Mouse (Mus musculus): ENCODE measurements around the gene Atp6ap1l. TPM values are rescaled to one million over a fixed set of nuclear protein-coding genes. Genes with fewer than 3 reads are reported as not detected.
A peak's percentile ranks its signal among the peaks of the same experiment; 100 is the strongest.

Atp6ap1l gene
- polyA plus RNA-seq, 1 experiment from 2014 or later, result 0.79 TPM

- Histone ChIP-seq H3K4me1 (peaks cover 5% of the 10 kb centered on the region), H3K27me3 (replicated peaks) (no peaks in the 10 kb centered on the region), H3K36me3 (no peaks in the 10 kb centered on the region), H3K4me2 (no peak overlapping the region), H3K27ac (replicated peaks) (no peak overlapping the region), H3K4me3 (replicated peaks) (no peak overlapping the region), H3K9ac (replicated peaks) (no peak overlapping the region), H3K9me3 (replicated peaks) (no peaks in the 10 kb centered on the region)
- WGBS, result 90% methylated on average over 1 of the region's 1 CpGs
- no peak for ATAC-seq (ENCODE audit: low FRiP score)
Observed at GRCm38 (mm10) chr13:90881727-90882429, 23.3 kb downstream of the Atp6ap1l start.

- no peak overlapping the region for H3K27ac ChIP-seq (replicated peaks)
- ATAC-seq (ENCODE audit: low FRiP score), result no peak
- WGBS, result 53% methylated on average over 4 of the region's 4 CpGs
Observed at GRCm38 (mm10) chr13:90871579-90871978, 33.6 kb downstream of the Atp6ap1l start.

GRCm38 (mm10) chr13:90869157-90869556 lies 36.0 kb downstream of the Atp6ap1l start:
- 39% methylated on average over 4 of the region's 4 CpGs for WGBS
- no peak for ATAC-seq (ENCODE audit: low FRiP score)

More at GRCm38 (mm10) chr13:90871579-90871978, 33.6 kb downstream of the Atp6ap1l start:
- Histone ChIP-seq H3K4me1 (no peaks in the 10 kb centered on the region), H3K36me3 (no peaks in the 10 kb centered on the region), H3K9me3 (replicated peaks) (no peaks in the 10 kb centered on the region), H3K4me3 (replicated peaks) (no peak overlapping the region), H3K4me2 (no peak overlapping the region), H3K9ac (replicated peaks) (no peak overlapping the region), H3K27me3 (replicated peaks) (no peaks in the 10 kb centered on the region)

GRCm38 (mm10) chr13:90862138-90862537 lies 43.0 kb downstream of the Atp6ap1l start:
- Histone ChIP-seq H3K27me3 (replicated peaks) (no peaks in the 10 kb centered on the region), H3K4me3 (replicated peaks) (no peak overlapping the region), H3K9ac (replicated peaks) (no peak overlapping the region), H3K36me3 (no peaks in the 10 kb centered on the region), H3K27ac (replicated peaks) (no peak overlapping the region), H3K9me3 (replicated peaks) (no peaks in the 10 kb centered on the region), H3K4me2 (no peak overlapping the region), H3K4me1 (no peaks in the 10 kb centered on the region)
- no peak for ATAC-seq (ENCODE audit: low FRiP score)
- WGBS, result 96% methylated on average over 3 of the region's 3 CpGs

More at GRCm38 (mm10) chr13:90869157-90869556, 36.0 kb downstream of the Atp6ap1l start:
- Histone ChIP-seq H3K9ac (replicated peaks) (no peak overlapping the region), H3K27me3 (replicated peaks) (no peaks in the 10 kb centered on the region), H3K4me3 (replicated peaks) (no peak overlapping the region), H3K9me3 (replicated peaks) (no peaks in the 10 kb centered on the region), H3K4me2 (no peak overlapping the region), H3K4me1 (no peaks in the 10 kb centered on the region), H3K36me3 (no peaks in the 10 kb centered on the region), H3K27ac (replicated peaks) (no peak overlapping the region)

GRCm38 (mm10) chr13:90860888-90861431 lies 44.2 kb downstream of the Atp6ap1l start:
- no peak for ATAC-seq (ENCODE audit: low FRiP score)
- Histone ChIP-seq H3K36me3 (no peaks in the 10 kb centered on the region), H3K4me2 (no peak overlapping the region), H3K27ac (replicated peaks) (no peak overlapping the region), H3K9ac (replicated peaks) (no peak overlapping the region), H3K27me3 (replicated peaks) (no peaks in the 10 kb centered on the region), H3K9me3 (replicated peaks) (no peaks in the 10 kb centered on the region), H3K4me1 (no peaks in the 10 kb centered on the region), H3K4me3 (replicated peaks) (no peak overlapping the region)
- 68% methylated on average over 2 of the region's 2 CpGs for WGBS

GRCm38 (mm10) chr13:90852727-90853630 lies 52.2 kb downstream of the Atp6ap1l start:
- no peaks in the 10 kb centered on the region for H3K4me1 ChIP-seq
- no peak overlapping the region for H3K4me2 ChIP-seq
- H3K9me3 ChIP-seq (replicated peaks), result no peaks in the 10 kb centered on the region
- H3K27me3 ChIP-seq (replicated peaks), result no peaks in the 10 kb centered on the region
- H3K4me3 ChIP-seq (replicated peaks), result no peak overlapping the region
- no peak overlapping the region for H3K9ac ChIP-seq (replicated peaks)
- H3K27ac ChIP-seq (replicated peaks), result no peak overlapping the region
- no peaks in the 10 kb centered on the region for H3K36me3 ChIP-seq
- WGBS, result 79% methylated on average over 5 of the region's 5 CpGs
- no peak for ATAC-seq (ENCODE audit: low FRiP score)

- H3K9me3 ChIP-seq (replicated peaks), result no peaks in the 10 kb centered on the region
- no peak overlapping the region for H3K4me3 ChIP-seq (replicated peaks)
- H3K27me3 ChIP-seq (replicated peaks), result no peaks in the 10 kb centered on the region
- no peak overlapping the region for H3K9ac ChIP-seq (replicated peaks)
- no peak overlapping the region for H3K4me2 ChIP-seq
- 93% methylated on average over 4 of the region's 4 CpGs for WGBS
- H3K27ac ChIP-seq (replicated peaks), result no peak overlapping the region
- H3K4me1 ChIP-seq, result no peaks in the 10 kb centered on the region
- no peak for ATAC-seq (ENCODE audit: low FRiP score)
- H3K36me3 ChIP-seq, result no peaks in the 10 kb centered on the region
Observed at GRCm38 (mm10) chr13:90851795-90852194, 53.4 kb downstream of the Atp6ap1l start.

- Histone ChIP-seq H3K27me3 (replicated peaks) (no peaks in the 10 kb centered on the region), H3K4me2 (no peak overlapping the region), H3K4me3 (replicated peaks) (no peak overlapping the region), H3K27ac (replicated peaks) (no peak overlapping the region), H3K9me3 (replicated peaks) (no peaks in the 10 kb centered on the region), H3K36me3 (no peaks in the 10 kb centered on the region), H3K9ac (replicated peaks) (no peak overlapping the region), H3K4me1 (peaks cover 5% of the 10 kb centered on the region; the same call in 1 of the 2 replicates)
- ATAC-seq (ENCODE audit: low FRiP score), result no peak
Observed at GRCm38 (mm10) chr13:90844191-90844590, 61.0 kb downstream of the Atp6ap1l start.

GRCm38 (mm10) chr13:90843412-90843811 lies 61.7 kb downstream of the Atp6ap1l start:
- H3K27me3 ChIP-seq (replicated peaks), result no peaks in the 10 kb centered on the region
- WGBS, result 94% methylated on average over 3 of the region's 3 CpGs
- no peak overlapping the region for H3K27ac ChIP-seq (replicated peaks)
- H3K9me3 ChIP-seq (replicated peaks), result no peaks in the 10 kb centered on the region
- H3K4me1 ChIP-seq, result peaks cover 5% of the 10 kb centered on the region; the same call in 1 of the 2 replicates
- no peak overlapping the region for H3K4me3 ChIP-seq (replicated peaks)
- H3K9ac ChIP-seq (replicated peaks), result no peak overlapping the region
- H3K4me2 ChIP-seq, result no peak overlapping the region
- no peaks in the 10 kb centered on the region for H3K36me3 ChIP-seq
- no peak for ATAC-seq (ENCODE audit: low FRiP score)

GRCm38 (mm10) chr13:90841213-90841553 lies 64.0 kb downstream of the Atp6ap1l start:
- H3K9ac ChIP-seq (replicated peaks), result no peak overlapping the region
- H3K27me3 ChIP-seq (replicated peaks), result no peaks in the 10 kb centered on the region
- H3K4me2 ChIP-seq, result no peak overlapping the region
- H3K36me3 ChIP-seq, result no peaks in the 10 kb centered on the region
- no peaks in the 10 kb centered on the region for H3K9me3 ChIP-seq (replicated peaks)
- no peak overlapping the region for H3K27ac ChIP-seq (replicated peaks)
- 48% methylated on average over 5 of the region's 5 CpGs for whole genome bisulfite sequencing
- peak; percentile 45; the same call in 1 of the 2 replicates for ATAC-seq (ENCODE audit: low FRiP score)
- no peak overlapping the region for H3K4me3 ChIP-seq (replicated peaks)
- H3K4me1 ChIP-seq, result peaks cover 5% of the 10 kb centered on the region; the same call in 1 of the 2 replicates

- Histone ChIP-seq H3K27me3 (replicated peaks) (no peaks in the 10 kb centered on the region), H3K36me3 (no peaks in the 10 kb centered on the region), H3K4me2 (no peak overlapping the region; the same call in 1 of the 2 replicates), H3K4me3 (replicated peaks) (no peak overlapping the region), H3K27ac (replicated peaks) (no peak overlapping the region), H3K9ac (replicated peaks) (no peak overlapping the region), H3K9me3 (replicated peaks) (no peaks in the 10 kb centered on the region), H3K4me1 (peaks cover 5% of the 10 kb centered on the region; the same call in 1 of the 2 replicates)
- 53% methylated on average over 15 of the region's 15 CpGs for WGBS
- ATAC-seq (ENCODE audit: low FRiP score), result peak; percentile 93
Observed at GRCm38 (mm10) chr13:90840530-90841212, 64.5 kb downstream of the Atp6ap1l start.

Measured in neural tube, embryonic 15.5 days (tissue).